Mouse (Mus musculus): Measurements from ENCODE around the gene Tbx19. TPM values are rescaled to one million over a fixed set of nuclear protein-coding genes. Genes with fewer than 3 reads are reported as not detected.

Tbx19 gene
- total and polyA plus RNA-seq, 3 experiments, result not detected

- H3K36me3 ChIP-seq (ENCODE audit: control insufficient read depth, insufficient read depth, low read length), result no peaks in the 10 kb centered on the region
- TF ChIP-seq CTCF (IDR thresholded peaks at IDR 0.05) (no peak), POLR2A (IDR thresholded peaks at IDR 0.05; ENCODE audit: insufficient read depth, low read depth, low read length) (no peak), EP300 (IDR thresholded peaks at IDR 0.05; ENCODE audit: insufficient read depth, low read depth, low read length) (no peak)
Measured at GRCm38 (mm10) chr1:165179321-165179720, 18.7 kb upstream of the Tbx19 start.

GRCm38 (mm10) chr1:165178075-165178474, 17.5 kb upstream of the Tbx19 start:
- Histone ChIP-seq H3K79me2 (replicated peaks; ENCODE audit: control insufficient read depth, insufficient read depth, low read length) (no peaks in the 10 kb centered on the region), H3K27ac (no peak overlapping the region), H3K4me3 (no peak overlapping the region), H3K9ac (ENCODE audit: low read depth, low read length) (no peak overlapping the region), H3K4me1 (ENCODE audit: control insufficient read depth, insufficient read depth, low read length) (peaks cover 1% of the 10 kb centered on the region; the same call in 1 of the 2 replicates), H3K27me3 (ENCODE audit: control insufficient read depth, insufficient read depth, low read length) (no peaks in the 10 kb centered on the region), H3K36me3 (ENCODE audit: control insufficient read depth, insufficient read depth, low read length) (no peaks in the 10 kb centered on the region)
- 74% methylated on average over 6 of the region's 6 CpGs for WGBS
- intact Hi-C loops (cut with DNase I), result no loop called here
- TF ChIP-seq EP300 (IDR thresholded peaks at IDR 0.05; ENCODE audit: insufficient read depth, low read depth, low read length), result no peak
- TF ChIP-seq CTCF (IDR thresholded peaks at IDR 0.05), result no peak
- no peak for TF ChIP-seq POLR2A (IDR thresholded peaks at IDR 0.05; ENCODE audit: insufficient read depth, low read depth, low read length)
- no peak for DNase-seq

More at GRCm38 (mm10) chr1:165179321-165179720, 18.7 kb upstream of the Tbx19 start:
- no peak overlapping the region for H3K9ac ChIP-seq (ENCODE audit: low read depth, low read length)
- H3K4me3 ChIP-seq, result no peak overlapping the region
- WGBS, result 83% methylated on average over 5 of the region's 5 CpGs
- H3K27me3 ChIP-seq (ENCODE audit: control insufficient read depth, insufficient read depth, low read length), result no peaks in the 10 kb centered on the region
- intact Hi-C loops (cut with DNase I), result no loop called here
- H3K4me1 ChIP-seq (ENCODE audit: control insufficient read depth, insufficient read depth, low read length), result peaks cover 1% of the 10 kb centered on the region; the same call in 1 of the 2 replicates
- H3K79me2 ChIP-seq (replicated peaks; ENCODE audit: control insufficient read depth, insufficient read depth, low read length), result no peaks in the 10 kb centered on the region
- no peak for DNase-seq
- H3K27ac ChIP-seq, result no peak overlapping the region

DNA sequence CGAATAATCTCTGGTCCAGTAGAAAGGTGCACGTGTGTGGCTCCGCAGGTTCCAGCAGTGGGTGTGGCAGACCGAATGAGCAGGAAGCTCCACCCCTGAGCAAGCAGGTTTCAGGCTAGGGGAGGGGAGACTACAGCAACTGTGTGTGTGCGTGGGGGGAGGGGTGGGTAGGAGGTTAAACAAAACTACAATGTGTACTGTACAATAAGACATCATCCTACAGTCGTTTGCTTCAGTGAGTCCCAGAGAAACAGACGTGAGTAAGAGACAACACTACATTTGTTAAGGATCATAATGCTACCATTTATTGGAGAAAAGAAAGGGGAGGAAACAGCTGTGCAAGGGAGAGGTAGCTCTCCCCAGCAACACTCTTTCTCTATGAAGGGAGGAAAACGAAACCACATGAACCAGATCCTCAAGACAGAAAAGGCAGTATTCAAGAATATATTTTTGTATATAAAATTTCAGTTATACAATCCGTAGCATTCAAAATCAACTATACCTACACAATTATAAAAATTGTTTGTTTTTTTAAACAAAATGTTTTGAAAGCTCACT, 13.6 kb upstream of the Tbx19 start:
- Histone ChIP-seq H3K27me3 (ENCODE audit: control insufficient read depth, insufficient read depth, low read length) (no peaks in the 10 kb centered on the region), H3K79me2 (replicated peaks; ENCODE audit: control insufficient read depth, insufficient read depth, low read length) (no peaks in the 10 kb centered on the region), H3K4me1 (ENCODE audit: control insufficient read depth, insufficient read depth, low read length) (peaks cover 1% of the 10 kb centered on the region; the same call in 1 of the 2 replicates), H3K9ac (ENCODE audit: low read depth, low read length) (no peak overlapping the region), H3K27ac (no peak overlapping the region), H3K36me3 (ENCODE audit: control insufficient read depth, insufficient read depth, low read length) (no peaks in the 10 kb centered on the region), H3K4me3 (no peak overlapping the region)
- TF ChIP-seq CTCF (IDR thresholded peaks at IDR 0.05), result no peak
- no peak for TF ChIP-seq POLR2A (IDR thresholded peaks at IDR 0.05; ENCODE audit: insufficient read depth, low read depth, low read length)
- TF ChIP-seq EP300 (IDR thresholded peaks at IDR 0.05; ENCODE audit: insufficient read depth, low read depth, low read length), result no peak
- WGBS, result 67% methylated on average over 9 of the region's 9 CpGs
- intact Hi-C loops (cut with DNase I), result no loop called here
- DNase-seq, result no peak

GRCm38 (mm10) chr1:165171277-165171676, 10.7 kb upstream of the Tbx19 start:
- intact Hi-C loops (cut with DNase I), result no loop called here
- Histone ChIP-seq H3K4me1 (ENCODE audit: control insufficient read depth, insufficient read depth, low read length) (no peaks in the 10 kb centered on the region), H3K79me2 (replicated peaks; ENCODE audit: control insufficient read depth, insufficient read depth, low read length) (no peaks in the 10 kb centered on the region), H3K27me3 (ENCODE audit: control insufficient read depth, insufficient read depth, low read length) (no peaks in the 10 kb centered on the region), H3K4me3 (no peak overlapping the region), H3K36me3 (ENCODE audit: control insufficient read depth, insufficient read depth, low read length) (no peaks in the 10 kb centered on the region), H3K27ac (no peak overlapping the region), H3K9ac (ENCODE audit: low read depth, low read length) (no peak overlapping the region)
- no peak for DNase-seq
- WGBS, result 88% methylated on average over 8 of the region's 8 CpGs
- TF ChIP-seq POLR2A (IDR thresholded peaks at IDR 0.05; ENCODE audit: insufficient read depth, low read depth, low read length), result no peak
- TF ChIP-seq CTCF (IDR thresholded peaks at IDR 0.05), result no peak

DNA sequence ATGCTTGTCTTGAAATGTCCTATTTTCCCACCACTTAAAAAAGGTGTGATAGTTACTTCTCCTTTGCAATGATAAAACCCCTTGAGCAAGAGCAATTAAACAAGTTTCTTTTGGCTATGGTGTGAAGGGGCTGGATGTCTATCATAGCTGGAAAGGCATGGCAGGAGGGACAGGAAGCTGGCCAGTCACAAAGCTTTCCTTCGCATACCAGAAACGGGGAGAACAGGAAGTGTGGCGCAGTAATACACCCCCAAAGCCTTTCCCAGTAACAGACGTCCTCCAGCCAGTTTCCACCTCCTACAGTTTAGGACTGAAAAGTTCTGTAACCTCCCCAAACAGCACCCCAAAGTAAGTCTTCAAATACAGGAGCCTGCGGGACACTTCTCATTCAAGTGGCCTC, 9.6 kb upstream of the Tbx19 start:
- H3K27ac ChIP-seq, result no peak overlapping the region
- no peaks in the 10 kb centered on the region for H3K79me2 ChIP-seq (replicated peaks; ENCODE audit: control insufficient read depth, insufficient read depth, low read length)
- H3K27me3 ChIP-seq (ENCODE audit: control insufficient read depth, insufficient read depth, low read length), result no peaks in the 10 kb centered on the region
- no peaks in the 10 kb centered on the region for H3K4me1 ChIP-seq (ENCODE audit: control insufficient read depth, insufficient read depth, low read length)
- intact Hi-C loops (cut with DNase I), result no loop called here
- TF ChIP-seq EP300 (IDR thresholded peaks at IDR 0.05; ENCODE audit: insufficient read depth, low read depth, low read length) (no peak), CTCF (IDR thresholded peaks at IDR 0.05) (no peak), POLR2A (IDR thresholded peaks at IDR 0.05; ENCODE audit: insufficient read depth, low read depth, low read length) (no peak)
- 34% methylated on average over 5 of the region's 5 CpGs for WGBS
- H3K36me3 ChIP-seq (ENCODE audit: control insufficient read depth, insufficient read depth, low read length), result no peaks in the 10 kb centered on the region
- no peak overlapping the region for H3K9ac ChIP-seq (ENCODE audit: low read depth, low read length)
- no peak overlapping the region for H3K4me3 ChIP-seq
- no peak for DNase-seq

- TF ChIP-seq CTCF (IDR thresholded peaks at IDR 0.05), result no peak
- TF ChIP-seq EP300 (IDR thresholded peaks at IDR 0.05; ENCODE audit: insufficient read depth, low read depth, low read length), result no peak
- TF ChIP-seq POLR2A (IDR thresholded peaks at IDR 0.05; ENCODE audit: insufficient read depth, low read depth, low read length), result no peak
- no peaks in the 10 kb centered on the region for H3K79me2 ChIP-seq (replicated peaks; ENCODE audit: control insufficient read depth, insufficient read depth, low read length)
Measured at GRCm38 (mm10) chr1:165169462-165169861, 8.9 kb upstream of the Tbx19 start.

More at GRCm38 (mm10) chr1:165169462-165169861, 8.9 kb upstream of the Tbx19 start:
- Histone ChIP-seq H3K4me1 (ENCODE audit: control insufficient read depth, insufficient read depth, low read length) (no peaks in the 10 kb centered on the region), H3K4me3 (no peak overlapping the region), H3K9ac (ENCODE audit: low read depth, low read length) (no peak overlapping the region), H3K36me3 (ENCODE audit: control insufficient read depth, insufficient read depth, low read length) (no peaks in the 10 kb centered on the region), H3K27ac (no peak overlapping the region), H3K27me3 (ENCODE audit: control insufficient read depth, insufficient read depth, low read length) (no peaks in the 10 kb centered on the region)
- WGBS, result 74% methylated on average over 3 of the region's 3 CpGs
- intact Hi-C loops (cut with DNase I), result no loop called here
- DNase-seq, result no peak

All from heart, adult 2 months (tissue).